Mouse (Mus musculus) T-cell, adult 66 days (primary cell): ENCODE results near the gene Krtap1-5. TPM values are rescaled to one million over a fixed set of nuclear protein-coding genes. Genes with fewer than 3 reads are reported as not detected.

Experiments
- total RNA-seq, 2 experiments: library from RNA; stranded (reverse); gene quantifications; 3 replicates in 1 of 2; 4 replicates in 1 of 2; pipeline ENCODE4 v1.2.4; 2023

Gene Krtap1-5
- total RNA-seq: not detected

GRCm38 (mm10) chr11:99580636-99581035 lies at the start of gene Krtap1-5:
TSS of gene Krtap1-5 (minus strand) at chr11:99581016.

GRCm38 (mm10) chr11:99628138-99628537 lies 47.3 kb upstream of the Krtap1-5 start, which contains the start of gene Krtap4-1:
TSS of gene Krtap4-1 (minus strand) at chr11:99628238.

GRCm38 (mm10) chr11:99620335-99620734 lies 39.5 kb upstream of the Krtap1-5 start, which contains the start of gene Gm11562:
TSS of gene Gm11562 (minus strand) at chr11:99620435.

GRCm38 (mm10) chr11:99614796-99615363 lies 34.1 kb upstream of the Krtap1-5 start, which contains the start of gene Krtap2-4:
TSS of gene Krtap2-4 (minus strand) at chr11:99614846.

GRCm38 (mm10) chr11:99610089-99610488 lies 29.3 kb upstream of the Krtap1-5 start, which contains the start of gene Gm11937:
TSS of gene Gm11937 (minus strand) at chr11:99610189.

GRCm38 (mm10) chr11:99603208-99603607 lies 22.4 kb upstream of the Krtap1-5 start, which contains the start of gene Gm11938:
TSS of gene Gm11938 (minus strand) at chr11:99603308.

GRCm38 (mm10) chr11:99597742-99598141 lies 16.9 kb upstream of the Krtap1-5 start, which contains the start of gene Krtap9-3:
TSS of gene Krtap9-3 (minus strand) at chr11:99598105.

GRCm38 (mm10) chr11:99590981-99591380 lies 10.2 kb upstream of the Krtap1-5 start, which contains the start of gene Krtap1-3:
TSS of gene Krtap1-3 (minus strand) at chr11:99591339.

GRCm38 (mm10) chr11:99583245-99583704 lies 2.5 kb upstream of the Krtap1-5 start, which contains the start of gene Krtap1-4:
TSS of gene Krtap1-4 (minus strand) at chr11:99583654.

GRCm38 (mm10) chr11:99566530-99566929 lies 14.3 kb downstream of the Krtap1-5 start, which contains the start of gene Krtap3-1:
TSS of gene Krtap3-1 (minus strand) at chr11:99566630.

GRCm38 (mm10) chr11:99559366-99559765 lies 21.4 kb downstream of the Krtap1-5 start, which contains the start of gene Gm11939:
TSS of gene Gm11939 (minus strand) at chr11:99559466.

GRCm38 (mm10) chr11:99556753-99557152 lies 24.1 kb downstream of the Krtap1-5 start, which contains the start of gene Krtap3-2:
TSS of gene Krtap3-2 (minus strand) at chr11:99556853.

GRCm38 (mm10) chr11:99550765-99551164 lies 30.1 kb downstream of the Krtap1-5 start, which contains the start of gene Krtap3-3:
TSS of gene Krtap3-3 (minus strand) at chr11:99550865.

Other genes starting within 250 kb of the Krtap1-5 start
- not detected for gene Krt26, start 243.1 kb downstream of the Krtap1-5 start, total RNA-seq
- gene Krt27, start 229.9 kb downstream of the Krtap1-5 start, total RNA-seq: not detected
- not detected for gene Krt28, start 206.1 kb downstream of the Krtap1-5 start, total RNA-seq
- 1 to 10 TPM; 4.7 to 5.7 TPM for gene Krt10, start 191.7 kb downstream of the Krtap1-5 start, total RNA-seq
- not detected for gene Krt12, start 158.8 kb downstream of the Krtap1-5 start, total RNA-seq
- not detected for gene Krt20, start 142.9 kb downstream of the Krtap1-5 start, total RNA-seq
- not detected for gene Krt23, start 87.9 kb downstream of the Krtap1-5 start, total RNA-seq
- not detected for gene Krt39, start 59.7 kb downstream of the Krtap1-5 start, total RNA-seq
- not detected for gene Krt40, start 37.9 kb downstream of the Krtap1-5 start, total RNA-seq
- not detected for gene Krtap3-3, start 30.2 kb downstream of the Krtap1-5 start, total RNA-seq
- gene Krtap3-2, start 24.2 kb downstream of the Krtap1-5 start, total RNA-seq: not detected
- gene Gm11939, start 21.6 kb downstream of the Krtap1-5 start, total RNA-seq: not detected
- not detected for gene Krtap3-1, start 14.4 kb downstream of the Krtap1-5 start, total RNA-seq
- gene Krtap1-4, start 2.6 kb upstream of the Krtap1-5 start, total RNA-seq: not detected
- gene Krtap1-3, start 10.3 kb upstream of the Krtap1-5 start, total RNA-seq: not detected
- gene Krtap9-3, start 17.1 kb upstream of the Krtap1-5 start, total RNA-seq: not detected
- not detected for gene Gm11938, start 22.3 kb upstream of the Krtap1-5 start, total RNA-seq
- gene Gm11937, start 29.2 kb upstream of the Krtap1-5 start, total RNA-seq: not detected
- gene Krtap2-4, start 33.8 kb upstream of the Krtap1-5 start, total RNA-seq: not detected
- gene Gm11562, start 39.4 kb upstream of the Krtap1-5 start, total RNA-seq: not detected
- gene Krtap4-1, start 47.2 kb upstream of the Krtap1-5 start, total RNA-seq: not detected
- gene Krtap4-2, start 54.1 kb upstream of the Krtap1-5 start, total RNA-seq: not detected
- gene Krtap4-7, start 63.1 kb upstream of the Krtap1-5 start, total RNA-seq: not detected
- not detected for gene Gm11555, start 69.2 kb upstream of the Krtap1-5 start, total RNA-seq
- gene Gm11563, start 77.9 kb upstream of the Krtap1-5 start, total RNA-seq: not detected
- not detected for gene Krtap4-6, start 84.9 kb upstream of the Krtap1-5 start, total RNA-seq
- not detected for gene Gm14190, start 109.7 kb upstream of the Krtap1-5 start, total RNA-seq
- gene Gm14180, start 153.3 kb upstream of the Krtap1-5 start, total RNA-seq: not detected
- not detected for gene Gm11595, start 191.9 kb upstream of the Krtap1-5 start, total RNA-seq
- gene Krtap4-8, start 199.7 kb upstream of the Krtap1-5 start, total RNA-seq: not detected
- not detected for gene Krtap4-9, start 204.2 kb upstream of the Krtap1-5 start, total RNA-seq
- gene Gm11596, start 212.5 kb upstream of the Krtap1-5 start, total RNA-seq: not detected
- not detected for gene Gm11569, start 217.9 kb upstream of the Krtap1-5 start, total RNA-seq
- not detected for gene Gm11554, start 223.4 kb upstream of the Krtap1-5 start, total RNA-seq
- gene Krtap4-13, start 228.9 kb upstream of the Krtap1-5 start, total RNA-seq: not detected
- gene Gm11564, start 234.7 kb upstream of the Krtap1-5 start, total RNA-seq: not detected